Mouse (Mus musculus): ENCODE measurements at regions not wholly inside any gene's neighbourhood (a gene's known extent, or its start where the extent isn't known, plus 50 kb on each side); places are given as distances from the start of the nearest gene placed in this dataset.

- TF ChIP-seq POLR2A (IDR thresholded peaks at IDR 0.05; ENCODE audit: low read depth, low read length) (no peak), CTCF (IDR thresholded peaks at IDR 0.05; ENCODE audit: extremely low read depth, insufficient read depth, insufficient read length, insufficient replicate concordance) (no peak)
Observed at GRCm38 (mm10) chr8:89646946-89647345, 603.0 kb upstream of the Sall1 start.
